Mouse (Mus musculus) kidney, adult 2 months (tissue): Measurements from ENCODE around the gene Rhob.

ENCODE experiments used
- CTCF ChIP-seq: fragments of 200-500 bp; conservative IDR thresholded peaks from 2 replicates; pipeline ENCODE4 v1.5.1; 2011; ENCODE audit warnings: low read depth, mild to moderate bottlenecking, control low read depth, low read length, moderate library complexity, mixed read lengths; ENCODE audit not compliant: insufficient read depth, insufficient read length
- POLR2A ChIP-seq: fragments of 200-500 bp; IDR thresholded peaks from one replicate; pipeline ENCODE4 v1.6.1; 2011; ENCODE audit warnings: low read depth, low read length, control low read depth

DNA sequence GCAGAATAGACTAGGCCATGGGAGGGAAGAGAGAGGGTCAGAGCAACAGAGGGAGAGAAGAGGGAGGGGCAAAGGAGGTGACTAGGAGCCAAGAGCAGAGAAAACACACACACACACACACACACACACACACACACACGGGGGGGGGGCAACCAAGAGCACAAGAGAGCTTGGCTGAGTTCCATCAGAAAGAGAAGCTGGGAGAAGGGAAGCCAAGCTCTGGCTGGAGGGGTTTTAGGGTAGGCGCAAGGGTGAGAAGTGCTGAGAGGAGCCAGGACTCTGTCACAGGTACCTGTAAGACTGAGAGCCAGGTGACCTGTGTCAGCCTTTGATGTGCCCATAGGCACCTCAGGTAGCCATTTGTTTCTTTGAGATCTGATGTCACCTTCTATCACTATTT, 22.9 kb upstream of the Rhob start:
- TF ChIP-seq CTCF (no peak), POLR2A (no peak)
